Mouse (Mus musculus) kidney, postnatal 0 days (tissue): ENCODE data around the gene Hibch. TPM values are rescaled to one million over a fixed set of nuclear protein-coding genes. Genes with fewer than 3 reads are reported as not detected.

Experiments
- ATAC-seq: fragments of 200-750 bp; cut with Nextera tagmentation; replicated peaks from 2 replicates; pipeline ENCODE4 v1.8.0; 2017; ENCODE audit warnings: low read depth, moderate number of reproducible peaks, moderate TSS enrichment, moderate library complexity; ENCODE audit not compliant: low FRiP score
- DNase-seq: peaks from one replicate; pipeline ENCODE4 v3.0.0-alpha.2; 2016; ENCODE audit warnings: low spot score
- H3K27ac ChIP-seq: fragments of 300-500 bp; sonication (generic); 2 replicates; pipeline ENCODE4 v1.5.1; 2014; ENCODE audit warnings: mild to moderate bottlenecking
- H3K27me3 ChIP-seq: fragments of 300-500 bp; sonication (generic); 2 replicates; pipeline ENCODE4 v1.6.1; 2014; ENCODE audit warnings: low read length, mixed read lengths; ENCODE audit not compliant: insufficient read depth
- H3K36me3 ChIP-seq: fragments of 300-500 bp; sonication (generic); 2 replicates; pipeline ENCODE4 v1.6.1; 2014; ENCODE audit warnings: low read length, mixed read lengths; ENCODE audit not compliant: insufficient read depth
- H3K4me1 ChIP-seq: fragments of 300-500 bp; sonication (generic); replicated peaks from 2 replicates; pipeline ENCODE4 v1.6.1; 2014; ENCODE audit warnings: antibody characterized with exemption, low read length, mixed read lengths; ENCODE audit not compliant: insufficient read depth
- H3K4me2 ChIP-seq: fragments of 300-500 bp; sonication (generic); 2 replicates; pipeline ENCODE4 v1.6.1; 2014; ENCODE audit warnings: mild to moderate bottlenecking, low read length, moderate library complexity, mixed read lengths
- H3K4me3 ChIP-seq: fragments of 300-500 bp; sonication (generic); replicated peaks from 2 replicates; pipeline ENCODE4 v1.5.1; 2014; ENCODE audit warnings: low read depth, low read length
- H3K9ac ChIP-seq: fragments of 300-500 bp; sonication (generic); 2 replicates; pipeline ENCODE4 v1.6.1; 2014; ENCODE audit warnings: low read depth, low read length
- H3K9me3 ChIP-seq: fragments of 300-500 bp; sonication (generic); replicated peaks from 2 replicates; pipeline ENCODE4 v1.6.1; 2016; ENCODE audit warnings: low read length, inconsistent platforms, mixed read lengths
- CTCF ChIP-seq: IDR thresholded peaks from 2 replicates; pipeline ENCODE4 v1.5.1; 2016; ENCODE audit warnings: antibody characterized with exemption, low read depth, mild to moderate bottlenecking, moderate library complexity
- WGBS: fragments of 180-500 bp; shearing (Covaris S2); extraction: QIAGEN DNeasy Blood & Tissue Kit; methylation state at CpG from one replicate; pipeline ENCODE4 v1.1.7; 2014; 5-methylcytosine and 5-hydroxymethylcytosine counted together
- polyA plus RNA-seq: library from polyadenylated mRNA; unstranded; fragments of >200 nt; fragmentation: Nextera tagmentation; extraction: Ambion mirVana; gene quantifications from 2 replicates; pipeline ENCODE4 v1.2.1, GENCODE M21; 2015

The Hibch gene
- polyA plus RNA-seq = 29.4 and 30.7 TPM in 2 replicates

GRCm38 (mm10) chr1:52844782-52845665 is at the start of gene Hibch:
Hibch (plus strand) TSS chr1:52844929.
- DNase-seq = peak; percentile 99
- no peaks in the 10 kb centered on the region for H3K4me1 ChIP-seq
- peak; percentile 100 for ATAC-seq
- H3K9me3 ChIP-seq = no peaks in the 10 kb centered on the region
- no peaks in the 10 kb centered on the region for H3K36me3 ChIP-seq
- peak within 1 kb of the TSS; percentile 59 for H3K4me3 ChIP-seq
- TF ChIP-seq CTCF = 0 out of 2 replicates have a peak, but pooled peaks have one; percentile 6
- H3K9ac ChIP-seq = peak within 1 kb of the TSS; percentile 77
- H3K27ac ChIP-seq = peak within 1 kb of the TSS; percentile 89
- H3K27me3 ChIP-seq = no peaks in the 10 kb centered on the region
- 2% methylated on average over 45 of the region's 45 CpGs for WGBS
- H3K4me2 ChIP-seq = peak within 1 kb of the TSS; percentile 87

GRCm38 (mm10) chr1:52795927-52796326 is 48.8 kb upstream of the Hibch start:
- H3K9ac ChIP-seq = no peak overlapping the region
- no peak overlapping the region for H3K27ac ChIP-seq
- H3K9me3 ChIP-seq = no peaks in the 10 kb centered on the region
- H3K4me2 ChIP-seq = no peak overlapping the region
- H3K4me3 ChIP-seq = no peak overlapping the region
- DNase-seq = no peak
- H3K4me1 ChIP-seq = peaks cover 22% of the 10 kb centered on the region
- ATAC-seq = no peak
- H3K36me3 ChIP-seq = 0 out of 2 replicates have a peak, but pooled peaks cover 5% of the 10 kb centered on the region
- 82% methylated on average over 2 of the region's 2 CpGs for WGBS
- TF ChIP-seq CTCF = no peak
- H3K27me3 ChIP-seq = no peaks in the 10 kb centered on the region

GRCm38 (mm10) chr1:52799056-52799726 is 45.5 kb upstream of the Hibch start:
- Histone ChIP-seq H3K4me2 (peak overlapping the region; percentile 11; the same call in 1 of the 2 replicates), H3K36me3 (no peaks in the 10 kb centered on the region), H3K4me1 (peaks cover 22% of the 10 kb centered on the region), H3K9me3 (no peaks in the 10 kb centered on the region), H3K27me3 (no peaks in the 10 kb centered on the region), H3K27ac (peak overlapping the region; percentile 51; the same call in 1 of the 2 replicates), H3K4me3 (no peak overlapping the region), H3K9ac (no peak overlapping the region)
- DNase-seq (peak; percentile 18), ATAC-seq (no peak)
- no peak for TF ChIP-seq CTCF
- 29% methylated on average over 10 of the region's 10 CpGs for WGBS

DNA sequence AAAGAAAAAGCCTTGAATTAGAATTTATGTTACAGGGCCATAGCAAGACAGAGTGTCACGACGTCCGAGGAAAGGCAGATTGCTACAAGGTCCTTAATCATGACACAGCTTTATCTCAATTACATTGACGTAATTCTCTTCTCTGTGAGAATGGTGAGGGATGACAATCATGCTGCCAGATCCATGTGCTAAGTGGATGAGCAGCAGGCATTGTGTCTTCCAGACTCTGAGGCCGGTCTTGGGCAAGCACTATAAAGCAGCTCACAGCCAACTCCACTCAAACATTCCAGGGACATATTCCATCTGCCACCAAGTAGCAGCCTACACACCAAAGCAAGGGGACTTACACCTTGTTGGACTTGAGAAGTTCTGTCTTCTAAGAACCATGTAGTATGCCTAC is 45.0 kb upstream of the Hibch start:
- no peak for TF ChIP-seq CTCF
- Histone ChIP-seq H3K36me3 (no peaks in the 10 kb centered on the region), H3K9me3 (no peaks in the 10 kb centered on the region), H3K9ac (no peak overlapping the region), H3K4me2 (no peak overlapping the region), H3K4me1 (peaks cover 22% of the 10 kb centered on the region), H3K4me3 (no peak overlapping the region), H3K27ac (peak overlapping the region; percentile 51), H3K27me3 (no peaks in the 10 kb centered on the region)
- no peak for DNase-seq
- 45% methylated on average over 5 of the region's 5 CpGs for WGBS
- 0 out of 2 replicates have a peak, but pooled peaks have one; percentile 21 for ATAC-seq

- Histone ChIP-seq H3K27ac (peak overlapping the region; percentile 51), H3K9ac (no peak overlapping the region), H3K4me1 (peaks cover 22% of the 10 kb centered on the region), H3K4me2 (no peak overlapping the region), H3K27me3 (no peaks in the 10 kb centered on the region), H3K9me3 (no peaks in the 10 kb centered on the region), H3K36me3 (no peaks in the 10 kb centered on the region), H3K4me3 (no peak overlapping the region)
- DNase-seq (peak; percentile 50), ATAC-seq (no peak)
- TF ChIP-seq CTCF = no peak
- 6% methylated on average over 3 of the region's 3 CpGs for WGBS
Observed at GRCm38 (mm10) chr1:52800340-52800740, 44.4 kb upstream of the Hibch start.

DNA sequence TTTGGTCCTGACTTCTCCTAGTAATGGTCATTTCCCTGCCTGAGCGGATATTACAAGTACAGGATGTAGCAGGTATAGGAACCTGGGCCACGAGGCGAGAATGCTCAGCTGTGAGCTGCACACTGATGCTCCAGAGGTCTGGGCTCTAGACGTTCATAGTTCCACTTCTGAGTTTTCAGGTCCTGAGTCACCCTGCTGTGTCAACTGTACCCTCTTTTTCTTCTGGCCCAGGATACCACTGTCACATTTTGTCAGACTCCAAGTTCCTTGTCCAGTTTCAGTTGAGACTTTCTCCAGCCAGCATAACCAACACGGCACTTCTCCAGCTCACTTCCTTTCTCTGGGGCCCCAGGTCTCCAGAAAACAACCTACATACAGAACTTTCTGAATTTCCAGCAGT is 43.1 kb upstream of the Hibch start:
- Histone ChIP-seq H3K27ac (peak overlapping the region; percentile 58), H3K27me3 (no peaks in the 10 kb centered on the region), H3K4me2 (no peak overlapping the region), H3K4me3 (no peak overlapping the region), H3K9me3 (no peaks in the 10 kb centered on the region), H3K36me3 (no peaks in the 10 kb centered on the region), H3K9ac (no peak overlapping the region), H3K4me1 (peaks cover 22% of the 10 kb centered on the region)
- DNase-seq (no peak), ATAC-seq (no peak)
- no peak for TF ChIP-seq CTCF
- WGBS = 71% methylated on average over 5 of the region's 5 CpGs
